ENCODE assay signal across 11 mouse cellular contexts in genomic region chr13:63246332-63246940, GRCm38 (mm10).
DNase-seq lines count a peak whose midpoint lies in the region; ATAC-seq lines count a peak whose summit lies in the region.
"Had no signal": no experiment of that assay in that cellular context is flagged by ENCODE, and none has a peak within 500 bp of the region (broad histone marks: within the 10 kb centered on the region; RNA-seq: fewer than 3 reads in every experiment).

No protein-coding gene starts in this region.

- 57% methylated on average over 12 of the region's 12 CpGs for WGBS in heart, embryonic 12.5 days
- WGBS in intestine, embryonic 16.5 days = 60% methylated on average over 12 of the region's 12 CpGs
- 86% methylated on average over 12 of the region's 12 CpGs for WGBS in forebrain, embryonic 12.5 days

- ATAC-seq in heart, embryonic 12.5 days (ENCODE audit: insufficient number of reproducible peaks, low FRiP score) = no peak
- ATAC-seq in intestine, embryonic 16.5 days = no peak
- no peak for ATAC-seq in forebrain, embryonic 12.5 days (ENCODE audit: low FRiP score)

- DNase-seq in heart, postnatal 14 days = no peak
- DNase-seq in A20 (ENCODE audit: low read depth, low spot score) = peak; percentile 69
- DNase-seq in ZHBTc4 (ENCODE audit: low read depth, low spot score) = peak; percentile 21
- DNase-seq in cerebellum, postnatal 25 days = no peak
- no peak for DNase-seq in right cerebral cortex, postnatal 4 days
- DNase-seq: cerebellum, adult 2 months; gastrocnemius, postnatal 36 days had no signal

- no peaks in the 10 kb centered on the region for H3K27me3 ChIP-seq in heart, embryonic 12.5 days (replicated peaks)
- H3K27me3 ChIP-seq in intestine, embryonic 16.5 days (replicated peaks; ENCODE audit: control insufficient read depth, insufficient read depth, low read length) = no peaks in the 10 kb centered on the region
- 0 out of 2 replicates have a peak, but pooled peaks cover 4% of the 10 kb centered on the region for H3K27me3 ChIP-seq in forebrain, embryonic 12.5 days
- H3K27me3 ChIP-seq: Patski had no signal

- intact Hi-C loops in heart, postnatal 14 days (cut with DNase I) = loop anchor here (5.0 kb wide), 1 partner anchor 274 kb away; no protein-coding TSS in a partner anchor

- H3K9me3 ChIP-seq in heart, embryonic 12.5 days (replicated peaks) = no peaks in the 10 kb centered on the region
- no peaks in the 10 kb centered on the region for H3K9me3 ChIP-seq in intestine, embryonic 16.5 days (ENCODE audit: control insufficient read depth, low read length)
- H3K9me3 ChIP-seq in forebrain, embryonic 12.5 days = no peaks in the 10 kb centered on the region

- H3K36me3 ChIP-seq in heart, embryonic 12.5 days = peaks cover 25% of the 10 kb centered on the region
- peaks cover 5% of the 10 kb centered on the region; the same call in 1 of the 2 replicates for H3K36me3 ChIP-seq in intestine, embryonic 16.5 days (ENCODE audit: control insufficient read depth, insufficient read depth, low read length)
- no peaks in the 10 kb centered on the region for H3K36me3 ChIP-seq in forebrain, embryonic 12.5 days (replicated peaks)

- H3K9ac ChIP-seq in heart, embryonic 12.5 days = peak overlapping the region; percentile 33; the same call in 1 of the 2 replicates
- H3K9ac ChIP-seq in intestine, embryonic 16.5 days (ENCODE audit: low read depth, low read length) = 0 out of 2 replicates have a peak overlapping the region, but pooled peaks have one; percentile 1
- no peak overlapping the region for H3K9ac ChIP-seq in forebrain, embryonic 12.5 days

- H3K4me1 ChIP-seq in heart, embryonic 12.5 days (replicated peaks) = peaks cover 91% of the 10 kb centered on the region
- H3K4me1 ChIP-seq in intestine, embryonic 16.5 days (ENCODE audit: control insufficient read depth, insufficient read depth, low read length) = peaks cover 48% of the 10 kb centered on the region
- peaks cover 19% of the 10 kb centered on the region for H3K4me1 ChIP-seq in forebrain, embryonic 12.5 days

- peak overlapping the region; percentile 39 for H3K4me2 ChIP-seq in heart, embryonic 12.5 days
- no peak overlapping the region for H3K4me2 ChIP-seq in intestine, embryonic 16.5 days (ENCODE audit: low read depth, low read length)
- H3K4me2 ChIP-seq in forebrain, embryonic 12.5 days = no peak overlapping the region

- H3K27ac ChIP-seq in heart, embryonic 12.5 days (ENCODE audit: poor library complexity, severe bottlenecking) = peak overlapping the region; percentile 59
- no peak overlapping the region for H3K27ac ChIP-seq in intestine, embryonic 16.5 days (ENCODE audit: low read length)
- no peak overlapping the region for H3K27ac ChIP-seq in forebrain, embryonic 12.5 days

- H3K4me3 ChIP-seq in heart, embryonic 12.5 days = no peak overlapping the region
- no peak overlapping the region for H3K4me3 ChIP-seq in intestine, embryonic 16.5 days (ENCODE audit: low read length)
- H3K4me3 ChIP-seq in forebrain, embryonic 12.5 days (replicated peaks) = no peak overlapping the region

Comparison
In these comparisons a context has a peak if more than half of its experiments do, and no peak if none do; other contexts are left out.
1. DNase-seq: peak in A20 (single experiment) and ZHBTc4 (single experiment); none in heart, postnatal 14 days (0 of 2), cerebellum, postnatal 25 days (0 of 2) and right cerebral cortex, postnatal 4 days (single experiment).